Mouse (Mus musculus): ENCODE measurements around the gene Fbxl5. TPM values are rescaled to one million over a fixed set of nuclear protein-coding genes. Genes with fewer than 3 reads are reported as not detected.

The Fbxl5 gene
- polyA plus RNA-seq, 1 experiment from 2014 or later, result 58.4 TPM

- Histone ChIP-seq H3K4me1 (no peaks in the 10 kb centered on the region), H3K27ac (no peak overlapping the region), H3K36me3 (replicated peaks) (no peaks in the 10 kb centered on the region), H3K27me3 (ENCODE audit: poor library complexity, severe bottlenecking) (no peaks in the 10 kb centered on the region), H3K4me3 (no peak overlapping the region), H3K9me3 (no peaks in the 10 kb centered on the region)
- DNase-seq (ENCODE audit: extremely low spot score, low spot score), result no peak
- WGBS, result 89% methylated on average over 5 of the region's 5 CpGs
Observed at GRCm38 (mm10) chr5:43799530-43799929, 21.9 kb downstream of the Fbxl5 start.

- 74% methylated on average over 5 of the region's 5 CpGs for WGBS
- Histone ChIP-seq H3K4me3 (no peak overlapping the region), H3K27me3 (ENCODE audit: poor library complexity, severe bottlenecking) (no peaks in the 10 kb centered on the region), H3K4me1 (no peaks in the 10 kb centered on the region), H3K36me3 (replicated peaks) (no peaks in the 10 kb centered on the region), H3K9me3 (no peaks in the 10 kb centered on the region), H3K27ac (no peak overlapping the region)
- DNase-seq (ENCODE audit: extremely low spot score, low spot score), result no peak
Observed at GRCm38 (mm10) chr5:43792354-43792753, 29.1 kb downstream of the Fbxl5 start.

- H3K27me3 ChIP-seq (ENCODE audit: poor library complexity, severe bottlenecking), result no peaks in the 10 kb centered on the region
- H3K36me3 ChIP-seq (replicated peaks), result no peaks in the 10 kb centered on the region
- WGBS, result 85% methylated on average over 9 of the region's 9 CpGs
- no peak overlapping the region for H3K4me3 ChIP-seq
- no peaks in the 10 kb centered on the region for H3K9me3 ChIP-seq
- DNase-seq (ENCODE audit: extremely low spot score, low spot score), result no peak
- H3K4me1 ChIP-seq, result no peaks in the 10 kb centered on the region
- H3K27ac ChIP-seq, result no peak overlapping the region
Observed at GRCm38 (mm10) chr5:43787976-43788752, 33.3 kb downstream of the Fbxl5 start.

GRCm38 (mm10) chr5:43786607-43787006 lies 34.8 kb downstream of the Fbxl5 start:
- WGBS, result 92% methylated on average over 4 of the region's 4 CpGs
- H3K9me3 ChIP-seq, result no peaks in the 10 kb centered on the region
- H3K27me3 ChIP-seq (ENCODE audit: poor library complexity, severe bottlenecking), result no peaks in the 10 kb centered on the region
- no peak overlapping the region for H3K27ac ChIP-seq
- DNase-seq (ENCODE audit: extremely low spot score, low spot score), result no peak
- no peak overlapping the region for H3K4me3 ChIP-seq
- peaks cover 7% of the 10 kb centered on the region for H3K4me1 ChIP-seq
- no peaks in the 10 kb centered on the region for H3K36me3 ChIP-seq (replicated peaks)

GRCm38 (mm10) chr5:43783996-43784395 lies 37.4 kb downstream of the Fbxl5 start:
- Histone ChIP-seq H3K9me3 (no peaks in the 10 kb centered on the region; the same call in 1 of the 2 replicates), H3K36me3 (replicated peaks) (peaks cover 9% of the 10 kb centered on the region), H3K27me3 (ENCODE audit: poor library complexity, severe bottlenecking) (no peaks in the 10 kb centered on the region), H3K27ac (no peak overlapping the region), H3K4me1 (peaks cover 19% of the 10 kb centered on the region), H3K4me3 (no peak overlapping the region)
- DNase-seq (ENCODE audit: extremely low spot score, low spot score), result no peak
- 89% methylated on average over 2 of the region's 2 CpGs for WGBS

- H3K4me3 ChIP-seq, result peak overlapping the region; percentile 89
- no peaks in the 10 kb centered on the region for H3K27me3 ChIP-seq (ENCODE audit: poor library complexity, severe bottlenecking)
- peak; percentile 79 for DNase-seq (ENCODE audit: extremely low spot score, low spot score)
- H3K36me3 ChIP-seq (replicated peaks), result peaks cover 15% of the 10 kb centered on the region
- 4% methylated on average over 81 of the region's 82 CpGs for WGBS
- no peaks in the 10 kb centered on the region; the same call in 1 of the 2 replicates for H3K9me3 ChIP-seq
- peak overlapping the region; percentile 99 for H3K27ac ChIP-seq
- peaks cover 19% of the 10 kb centered on the region for H3K4me1 ChIP-seq
Observed at GRCm38 (mm10) chr5:43781977-43782930, 39.2 kb downstream of the Fbxl5 start.

GRCm38 (mm10) chr5:43781423-43781976 lies 39.9 kb downstream of the Fbxl5 start:
- Histone ChIP-seq H3K27me3 (ENCODE audit: poor library complexity, severe bottlenecking) (no peaks in the 10 kb centered on the region), H3K4me3 (peak overlapping the region; percentile 89), H3K9me3 (no peaks in the 10 kb centered on the region; the same call in 1 of the 2 replicates), H3K4me1 (peaks cover 19% of the 10 kb centered on the region), H3K27ac (peak overlapping the region; percentile 99), H3K36me3 (replicated peaks) (peaks cover 15% of the 10 kb centered on the region)
- WGBS, result under 1% methylated on average over 49 of the region's 61 CpGs
- DNase-seq (ENCODE audit: extremely low spot score, low spot score), result peak; percentile 49

- Histone ChIP-seq H3K36me3 (replicated peaks) (peaks cover 15% of the 10 kb centered on the region), H3K4me3 (no peak overlapping the region), H3K27ac (no peak overlapping the region), H3K27me3 (ENCODE audit: poor library complexity, severe bottlenecking) (no peaks in the 10 kb centered on the region), H3K9me3 (no peaks in the 10 kb centered on the region; the same call in 1 of the 2 replicates), H3K4me1 (peaks cover 19% of the 10 kb centered on the region)
- DNase-seq (ENCODE audit: extremely low spot score, low spot score), result no peak
- WGBS, result 98% methylated on average over 3 of the region's 3 CpGs
Observed at GRCm38 (mm10) chr5:43778583-43778982, 42.9 kb downstream of the Fbxl5 start.

- Histone ChIP-seq H3K9me3 (no peaks in the 10 kb centered on the region; the same call in 1 of the 2 replicates), H3K27me3 (ENCODE audit: poor library complexity, severe bottlenecking) (no peaks in the 10 kb centered on the region), H3K36me3 (replicated peaks) (peaks cover 27% of the 10 kb centered on the region), H3K27ac (no peak overlapping the region), H3K4me3 (no peak overlapping the region), H3K4me1 (peaks cover 12% of the 10 kb centered on the region)
- no peak for DNase-seq (ENCODE audit: extremely low spot score, low spot score)
- WGBS, result 77% methylated on average over 1 of the region's 1 CpGs
Observed at GRCm38 (mm10) chr5:43776993-43777392, 44.4 kb downstream of the Fbxl5 start.

GRCm38 (mm10) chr5:43776407-43776806 lies 45.0 kb downstream of the Fbxl5 start:
- no peak for DNase-seq (ENCODE audit: extremely low spot score, low spot score)

GRCm38 (mm10) chr5:43771555-43771954 lies 49.9 kb downstream of the Fbxl5 start:
- Histone ChIP-seq H3K9me3 (no peaks in the 10 kb centered on the region), H3K4me3 (no peak overlapping the region), H3K4me1 (no peaks in the 10 kb centered on the region), H3K27me3 (ENCODE audit: poor library complexity, severe bottlenecking) (no peaks in the 10 kb centered on the region), H3K27ac (no peak overlapping the region), H3K36me3 (replicated peaks) (peaks cover 64% of the 10 kb centered on the region)
- DNase-seq (ENCODE audit: extremely low spot score, low spot score), result no peak
- 92% methylated on average over 3 of the region's 3 CpGs for WGBS

More at GRCm38 (mm10) chr5:43776407-43776806, 45.0 kb downstream of the Fbxl5 start:
- Histone ChIP-seq H3K4me1 (peaks cover 12% of the 10 kb centered on the region), H3K4me3 (no peak overlapping the region), H3K27me3 (ENCODE audit: poor library complexity, severe bottlenecking) (no peaks in the 10 kb centered on the region), H3K27ac (no peak overlapping the region), H3K36me3 (replicated peaks) (peaks cover 33% of the 10 kb centered on the region), H3K9me3 (no peaks in the 10 kb centered on the region; the same call in 1 of the 2 replicates)

GRCm38 (mm10) chr5:43770618-43771354 lies 50.7 kb downstream of the Fbxl5 start:
- no peak overlapping the region for H3K27ac ChIP-seq
- H3K4me1 ChIP-seq, result no peaks in the 10 kb centered on the region
- peaks cover 71% of the 10 kb centered on the region for H3K36me3 ChIP-seq (replicated peaks)
- no peak overlapping the region for H3K4me3 ChIP-seq
- no peaks in the 10 kb centered on the region for H3K9me3 ChIP-seq
- DNase-seq (ENCODE audit: extremely low spot score, low spot score), result no peak
- 90% methylated on average over 3 of the region's 3 CpGs for WGBS
- no peaks in the 10 kb centered on the region for H3K27me3 ChIP-seq (ENCODE audit: poor library complexity, severe bottlenecking)

Data from forebrain, embryonic 10.5 days (tissue).